Mouse (Mus musculus) CH12.LX (cell line): ENCODE measurements around the gene Tal1. TPM values are rescaled to one million over a fixed set of nuclear protein-coding genes. Genes with fewer than 3 reads are reported as not detected.

Source experiments
- DNase-seq: peaks from one replicate; pipeline ENCODE4 v3.0.0-alpha.2; 2013; ENCODE audit errors: extremely low read depth
- H3K27ac ChIP-seq: 2 replicates; pipeline ENCODE4 v1.5.1; 2012; ENCODE audit warnings: low read depth, mild to moderate bottlenecking, control low read depth, moderate library complexity; ENCODE audit not compliant: insufficient read depth
- H3K27me3 ChIP-seq: replicated peaks from 2 replicates; pipeline ENCODE3; 2012; ENCODE audit warnings: inconsistent platforms
- H3K36me3 ChIP-seq, 2 experiments: replicated peaks in 1 of 2; 2 replicates each; pipeline versions ENCODE3 to v1.6.1; 2012; ENCODE audit warnings: inconsistent platforms in 1 of 2, low read length in 1 of 2, mild to moderate bottlenecking in 1 of 2, mixed read lengths in 1 of 2, moderate library complexity in 1 of 2; ENCODE audit not compliant: control insufficient read depth in 1 of 2, insufficient read depth in 1 of 2
- H3K4me1 ChIP-seq, 2 experiments: 2 replicates each; pipeline ENCODE4 v1.6.1; 2012; ENCODE audit warnings: inconsistent platforms in 1 of 2, moderate library complexity in 1 of 2; ENCODE audit not compliant: insufficient read depth in 2 of 2, control insufficient read depth in 1 of 2
- H3K4me2 ChIP-seq: 2 replicates; pipeline ENCODE4 v1.6.1; 2012; ENCODE audit warnings: low read depth, mild to moderate bottlenecking, control low read depth; ENCODE audit not compliant: poor library complexity, insufficient read depth, severe bottlenecking
- H3K4me3 ChIP-seq, 3 experiments: fragments of 150-350 bp in 1 of 3; sonication (generic) in 1 of 3; replicated peaks in 1 of 3; 2 replicates each; pipeline versions ENCODE3 to v1.5.1; 2011 to 2012; ENCODE audit warnings: low read depth in 2 of 3, low read length in 2 of 3, mild to moderate bottlenecking in 2 of 3, moderate library complexity in 2 of 3, control low read depth in 1 of 3, improper control_type of control experiment in 1 of 3, inconsistent platforms in 1 of 3, mixed read lengths in 1 of 3; ENCODE audit not compliant: poor library complexity in 1 of 3
- H3K79me2 ChIP-seq: replicated peaks from 2 replicates; pipeline ENCODE4 v1.6.1; 2012; ENCODE audit warnings: mild to moderate bottlenecking, moderate library complexity; ENCODE audit not compliant: control insufficient read depth, poor library complexity, insufficient read depth, severe bottlenecking; ENCODE audit errors: extremely low read depth
- H3K9ac ChIP-seq: 2 replicates; pipeline ENCODE4 v1.6.1; 2012; ENCODE audit warnings: low read depth, mild to moderate bottlenecking, control low read depth, moderate library complexity; ENCODE audit not compliant: insufficient read depth
- H3K9me3 ChIP-seq: replicated peaks from 2 replicates; pipeline ENCODE3; 2012; ENCODE audit warnings: low read length, inconsistent platforms, mixed read lengths
- BHLHE40 ChIP-seq: IDR thresholded peaks from 2 replicates; pipeline ENCODE4 v1.6.1; 2011; ENCODE audit warnings: mild to moderate bottlenecking, low read depth, low read length, improper control_type of control experiment
- CHD1 ChIP-seq: IDR thresholded peaks from 2 replicates; pipeline ENCODE4 v1.6.1; 2012; ENCODE audit warnings: low read depth, low read length, improper control_type of control experiment, inconsistent platforms
- CHD2 ChIP-seq: IDR thresholded peaks from 2 replicates; pipeline ENCODE4 v1.6.1; 2011; ENCODE audit warnings: low read length, improper control_type of control experiment
- CTCF ChIP-seq, 2 experiments: IDR thresholded peaks in 1 of 2; conservative IDR thresholded peaks in 1 of 2; 2 replicates each; pipeline ENCODE4 v1.5.1; 2011 to 2012; ENCODE audit warnings: low read depth in 2 of 2, low read length in 2 of 2, improper control_type of control experiment in 1 of 2, inconsistent platforms in 1 of 2, mild to moderate bottlenecking in 1 of 2, moderate library complexity in 1 of 2
- E2F4 ChIP-seq: IDR thresholded peaks from 2 replicates; pipeline ENCODE4 v1.6.1; 2011; ENCODE audit warnings: low read depth, low read length, improper control_type of control experiment; ENCODE audit not compliant: insufficient replicate concordance
- ELF1 ChIP-seq: IDR thresholded peaks from 2 replicates; pipeline ENCODE4 v1.6.1; 2014; ENCODE audit warnings: low read depth, mild to moderate bottlenecking, inconsistent platforms, low read length, improper control_type of control experiment
- ETS1 ChIP-seq: conservative IDR thresholded peaks from 2 replicates; pipeline ENCODE4 v1.6.1; 2012; ENCODE audit warnings: low read depth, mild to moderate bottlenecking, inconsistent platforms, low read length, improper control_type of control experiment, moderate library complexity
- GABPA ChIP-seq: IDR thresholded peaks from 2 replicates; pipeline ENCODE4 v1.6.1; 2012; ENCODE audit warnings: low read depth, low read length, improper control_type of control experiment, inconsistent platforms; ENCODE audit not compliant: insufficient replicate concordance
- KAT2A ChIP-seq: IDR thresholded peaks from 2 replicates; pipeline ENCODE4 v1.6.1; 2012; ENCODE audit warnings: low read length, improper control_type of control experiment, inconsistent platforms; ENCODE audit not compliant: insufficient replicate concordance
- MAX ChIP-seq: IDR thresholded peaks from 2 replicates; pipeline ENCODE4 v1.6.1; 2011; ENCODE audit warnings: low read length, improper control_type of control experiment
- MAZ ChIP-seq: IDR thresholded peaks from 2 replicates; pipeline ENCODE4 v1.6.1; 2012; ENCODE audit warnings: low read depth, mild to moderate bottlenecking, inconsistent platforms, low read length, improper control_type of control experiment, moderate library complexity
- MEF2A ChIP-seq: IDR thresholded peaks from 2 replicates; pipeline ENCODE4 v1.6.1; 2014; ENCODE audit warnings: low read depth, mild to moderate bottlenecking, inconsistent platforms, low read length, improper control_type of control experiment, borderline replicate concordance
- MYC ChIP-seq: IDR thresholded peaks from 2 replicates; pipeline ENCODE4 v1.6.1; 2011; ENCODE audit warnings: low read depth, mild to moderate bottlenecking, improper control_type of control experiment, low read length
- RAD21 ChIP-seq: IDR thresholded peaks from 2 replicates; pipeline ENCODE4 v1.6.1; 2011; ENCODE audit warnings: low read depth, mild to moderate bottlenecking, low read length, improper control_type of control experiment, moderate library complexity
- RCOR1 ChIP-seq: conservative IDR thresholded peaks from 2 replicates; pipeline ENCODE4 v1.6.1; 2012; ENCODE audit warnings: low read depth, mild to moderate bottlenecking, inconsistent platforms, low read length, improper control_type of control experiment
- SIN3A ChIP-seq: IDR thresholded peaks from 2 replicates; pipeline ENCODE4 v1.6.1; 2012; ENCODE audit warnings: low read length, improper control_type of control experiment, inconsistent platforms
- SMC3 ChIP-seq: IDR thresholded peaks from 2 replicates; pipeline ENCODE4 v1.6.1; 2011; ENCODE audit warnings: low read depth, low read length, improper control_type of control experiment
- USF1 ChIP-seq: IDR thresholded peaks from 2 replicates; pipeline ENCODE4 v1.6.1; 2014; ENCODE audit warnings: low read depth, mild to moderate bottlenecking, inconsistent platforms, low read length, improper control_type of control experiment
- ZKSCAN1 ChIP-seq: IDR thresholded peaks from 2 replicates; pipeline ENCODE4 v1.6.1; 2012; ENCODE audit warnings: low read depth, inconsistent platforms, low read length, improper control_type of control experiment, borderline replicate concordance
- ZMIZ1 ChIP-seq: IDR thresholded peaks from 2 replicates; pipeline ENCODE4 v1.6.1; 2012; ENCODE audit warnings: low read depth, mild to moderate bottlenecking, inconsistent platforms, low read length, improper control_type of control experiment
- ZNF384 ChIP-seq: IDR thresholded peaks from 2 replicates; pipeline ENCODE4 v1.6.1; 2012; ENCODE audit warnings: low read depth, low read length, improper control_type of control experiment, inconsistent platforms
- dilution Hi-C: fragments of 300-500 bp; cut with MboI; formaldehyde crosslinking; loops from 2 replicates; pipeline ENCODE4 v1.14.3; 2020; ENCODE audit warnings: low sequenced_read_pairs; ENCODE audit not compliant: extremely low pct_unique_long_range_greater_than_20kb, extremely low pct_ligation_motif_present
- in situ Hi-C: fragments of 300-500 bp; cut with MboI; formaldehyde crosslinking; loops from 3 replicates; pipeline ENCODE4 v1.14.3; 2019; ENCODE audit warnings: low sequenced_read_pairs, low pct_ligation_motif_present, low pct_unique_long_range_greater_than_20kb, mixed read lengths
- polyA plus RNA-seq: library from polyadenylated mRNA; unstranded; fragments of >175 nt; gene quantifications from 2 replicates; pipeline ENCODE4 v1.2.1, GENCODE M21; 2012; ENCODE audit warnings: low read depth; ENCODE audit not compliant: insufficient read length
- total RNA-seq, 2 experiments: library from RNA; depleted of rRNA; stranded (reverse); fragments of 300-350 nt in 1 of 2; fragments of >200 nt in 1 of 2; gene quantifications; 2 replicates each; pipeline ENCODE4 v1.2.3; 2012 to 2014

Tal1 gene
- total and polyA plus RNA-seq, 3 experiments, result 0.12 to 0.34 (median 0.13) TPM

DNA sequence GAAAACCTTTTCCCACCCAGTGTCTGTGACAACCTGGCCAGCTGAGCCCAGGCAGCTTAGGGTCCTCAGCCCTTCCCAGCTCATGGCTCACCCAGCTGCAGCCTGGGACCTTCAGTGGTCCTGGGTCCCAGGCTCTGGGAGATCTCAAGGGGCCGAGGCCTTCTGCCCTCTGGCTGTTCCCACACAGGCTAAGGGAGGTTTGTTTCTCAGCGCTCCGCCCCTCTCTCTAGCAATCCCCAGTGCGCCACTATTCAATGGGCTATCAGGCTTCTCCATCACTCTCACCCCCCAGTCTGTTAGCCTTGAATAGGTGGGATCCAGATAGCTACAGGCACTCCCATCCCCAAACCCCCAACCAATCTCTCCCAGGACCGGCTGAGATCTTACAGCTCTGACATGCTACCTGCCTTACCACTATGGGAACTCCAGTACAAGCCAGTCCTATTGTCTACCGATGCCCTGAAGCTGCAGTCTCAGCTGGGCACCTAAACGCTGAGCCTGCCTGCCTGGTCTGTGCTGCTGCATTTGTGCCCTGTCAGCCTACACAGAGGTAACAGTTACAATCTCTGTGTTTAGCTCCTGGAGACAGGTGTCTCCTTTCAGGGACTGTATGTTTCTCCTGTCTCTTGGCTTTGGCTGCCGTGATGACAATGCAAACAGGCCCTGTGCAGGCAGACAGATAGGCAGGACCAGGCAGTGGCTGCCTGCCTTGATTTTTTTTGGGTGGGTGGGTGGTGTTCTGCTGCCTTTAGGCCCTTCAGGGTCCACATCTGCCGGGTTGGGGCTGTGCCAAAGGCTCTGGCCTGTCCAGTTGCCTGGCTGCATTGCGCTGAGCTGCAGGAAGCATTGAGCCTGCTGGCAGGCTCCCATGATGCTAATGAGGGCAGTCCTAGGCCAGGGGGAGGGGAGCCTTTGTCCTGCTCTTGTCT is 22.9 kb downstream of the Tal1 start:
- Histone ChIP-seq H3K9me3 (no peaks in the 10 kb centered on the region), H3K79me2 (no peaks in the 10 kb centered on the region), H3K4me3 (no peak overlapping the region), H3K27ac (no peak overlapping the region), H3K4me1 (peaks cover 0 to 6% of the 10 kb centered on the region in 2 experiments; a peak in 3 of 4 replicates), H3K27me3 (peaks cover 58% of the 10 kb centered on the region), H3K9ac (no peak overlapping the region), H3K4me2 (no peak overlapping the region), H3K36me3 (no peaks in the 10 kb centered on the region)
- in situ Hi-C loops, result loop anchor here (25.0 kb wide), 1 partner anchor 417 kb away; no protein-coding TSS in a partner anchor
- dilution Hi-C loops, result no loop called here
- TF ChIP-seq RAD21 (no peak), USF1 (no peak), ZKSCAN1 (no peak), KAT2A (no peak), BHLHE40 (no peak), CHD1 (no peak), GABPA (no peak), SIN3A (no peak), ETS1 (no peak), ELF1 (no peak)
- no peak for DNase-seq

DNA sequence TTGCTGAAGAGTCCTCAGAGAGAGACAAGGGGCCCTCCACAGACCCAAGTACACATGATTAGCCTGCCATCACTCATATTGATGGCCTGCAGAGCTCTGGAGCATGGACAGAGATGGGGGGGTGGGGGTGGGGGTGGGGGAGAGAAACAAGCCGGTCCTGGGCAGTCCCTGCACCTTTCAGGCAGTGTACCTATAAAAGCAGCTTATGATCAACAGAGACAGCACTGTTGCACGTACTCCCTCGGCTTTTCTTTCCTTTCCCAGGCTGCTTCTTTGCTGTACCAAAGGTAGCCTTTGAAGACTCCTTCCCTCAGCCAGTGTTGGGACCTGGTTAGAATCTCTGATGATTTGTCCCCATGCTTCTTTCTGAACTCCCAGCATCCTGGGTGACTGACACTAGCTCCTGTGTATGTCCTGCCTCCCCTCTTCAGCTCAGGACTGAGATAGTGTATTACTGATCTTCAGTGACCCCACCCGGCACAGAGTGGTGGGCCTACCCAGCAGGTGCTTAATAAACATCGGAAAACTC is 23.7 kb downstream of the Tal1 start:
- Histone ChIP-seq H3K9me3 (no peaks in the 10 kb centered on the region), H3K27ac (no peak overlapping the region), H3K4me3 (no peak overlapping the region), H3K79me2 (no peaks in the 10 kb centered on the region), H3K9ac (no peak overlapping the region), H3K27me3 (peaks cover 59% of the 10 kb centered on the region), H3K36me3 (no peaks in the 10 kb centered on the region), H3K4me1 (peaks cover 0 to 6% of the 10 kb centered on the region in 2 experiments; a peak in 3 of 4 replicates), H3K4me2 (no peak overlapping the region)
- DNase-seq, result no peak
- in situ Hi-C loops (loop anchor here (5.0 to 25.0 kb wide), 2 partner anchors 33 to 418 kb away; no protein-coding TSS in a partner anchor), dilution Hi-C loops (no loop called here)
- TF ChIP-seq ZKSCAN1, result no peak
- no peak for TF ChIP-seq CHD1
- no peak for TF ChIP-seq MYC
- TF ChIP-seq MAZ, result no peak
- no peak for TF ChIP-seq MAX
- TF ChIP-seq RCOR1, result no peak
- TF ChIP-seq SMC3, result no peak
- TF ChIP-seq BHLHE40, result no peak
- no peak for TF ChIP-seq MEF2A
- TF ChIP-seq ZMIZ1, result no peak
- TF ChIP-seq CHD2, result no peak
- TF ChIP-seq CTCF (conservative IDR thresholded peaks at IDR 0.05 in 1 of 2, IDR thresholded peaks at IDR 0.05 in 1 of 2; ENCODE audit: low read depth in 2 of 2, low read length in 2 of 2), result no peak
- no peak for TF ChIP-seq ZNF384
- no peak for TF ChIP-seq E2F4
- TF ChIP-seq GABPA, result no peak
